Mouse (Mus musculus): Measurements from ENCODE around the gene Espl1. TPM values are rescaled to one million over a fixed set of nuclear protein-coding genes. Genes with fewer than 3 reads are reported as not detected.

Espl1 gene
- total RNA-seq, 2 experiments from 2014 or later = 1.1 to 1.5 TPM

- intact Hi-C loops (cut with DNase I) = no loop called here
- no peak overlapping the region for H3K4me3 ChIP-seq
- no peak for TF ChIP-seq CTCF (IDR thresholded peaks at IDR 0.05)
- no peak for DNase-seq (ENCODE audit: extremely low spot score in 1 of 2, low spot score in 2 of 2)
- H3K27ac ChIP-seq = no peak overlapping the region
Observed at GRCm38 (mm10) chr15:102362648-102363047, 66.6 kb downstream of the Espl1 start.

DNA sequence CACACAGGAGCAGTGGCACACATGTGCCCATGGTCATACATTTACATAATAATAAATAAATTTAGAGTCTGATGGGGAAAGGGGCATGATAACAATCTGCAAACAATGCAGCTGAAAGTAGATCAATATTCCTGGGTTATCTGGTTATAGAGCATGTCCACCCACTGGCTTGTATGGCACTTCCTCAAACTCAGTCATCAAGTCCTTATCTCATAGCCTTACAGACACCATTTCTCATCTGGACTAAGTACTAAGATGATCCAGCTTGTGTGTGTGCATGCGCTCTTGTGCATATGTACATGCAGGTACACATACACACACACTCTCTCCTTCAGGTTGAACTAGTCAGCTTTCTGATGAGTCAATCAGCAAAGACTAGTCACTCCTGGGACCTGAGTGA lies 68.6 kb downstream of the Espl1 start:
- TF ChIP-seq CTCF (IDR thresholded peaks at IDR 0.05) = no peak
- no peak for DNase-seq (ENCODE audit: extremely low spot score in 1 of 2, low spot score in 2 of 2)
- H3K27ac ChIP-seq = no peak overlapping the region
- intact Hi-C loops (cut with DNase I) = no loop called here
- no peak overlapping the region for H3K4me3 ChIP-seq

- no peak for TF ChIP-seq CTCF (IDR thresholded peaks at IDR 0.05)
- no peak overlapping the region for H3K4me3 ChIP-seq
- intact Hi-C loops (cut with DNase I) = no loop called here
Observed at GRCm38 (mm10) chr15:102366238-102366637, 70.2 kb downstream of the Espl1 start.

DNA sequence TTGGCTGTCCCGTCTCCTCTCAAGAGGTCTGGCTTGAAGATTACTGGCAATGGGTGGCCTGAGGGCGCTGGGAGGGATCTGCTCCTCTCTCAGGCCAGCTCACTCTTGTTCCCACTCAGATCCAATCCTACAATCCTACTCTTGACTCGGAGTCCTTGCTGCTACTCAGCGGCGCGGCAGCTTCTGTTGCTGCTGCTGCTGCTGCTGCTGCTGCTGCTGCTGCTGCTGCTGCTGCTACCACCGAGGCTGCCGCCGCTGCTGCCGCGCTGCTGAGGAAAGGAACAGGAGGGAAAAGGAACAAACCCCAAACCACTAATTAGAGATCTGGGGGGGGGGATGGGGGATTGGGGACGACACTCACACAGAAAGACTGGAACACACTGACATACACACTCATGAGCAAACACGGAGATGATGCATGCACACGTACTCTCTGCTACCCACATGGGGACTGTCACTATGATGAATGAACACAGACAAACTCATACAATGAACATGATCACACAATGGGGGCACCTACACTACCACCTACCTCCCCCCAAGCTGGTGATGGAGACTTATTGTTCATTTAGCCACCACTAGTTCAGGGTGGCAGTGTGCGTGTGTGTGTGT lies 70.8 kb downstream of the Espl1 start, which contains the start of gene Sp7:
Sp7 (minus strand) TSS at position 450 of the 612 bp plus-strand sequence.
- TF ChIP-seq CTCF (IDR thresholded peaks at IDR 0.05) = no peak
- intact Hi-C loops (cut with DNase I) = no loop called here
- Histone ChIP-seq H3K4me3 (no peak within 1 kb of the TSS), H3K27ac (no peak within 1 kb of the TSS)
- no peak for DNase-seq (ENCODE audit: extremely low spot score in 1 of 2, low spot score in 2 of 2)

More at GRCm38 (mm10) chr15:102366238-102366637, 70.2 kb downstream of the Espl1 start:
- H3K27ac ChIP-seq = no peak overlapping the region
- no peak for DNase-seq (ENCODE audit: extremely low spot score in 1 of 2, low spot score in 2 of 2)

DNA sequence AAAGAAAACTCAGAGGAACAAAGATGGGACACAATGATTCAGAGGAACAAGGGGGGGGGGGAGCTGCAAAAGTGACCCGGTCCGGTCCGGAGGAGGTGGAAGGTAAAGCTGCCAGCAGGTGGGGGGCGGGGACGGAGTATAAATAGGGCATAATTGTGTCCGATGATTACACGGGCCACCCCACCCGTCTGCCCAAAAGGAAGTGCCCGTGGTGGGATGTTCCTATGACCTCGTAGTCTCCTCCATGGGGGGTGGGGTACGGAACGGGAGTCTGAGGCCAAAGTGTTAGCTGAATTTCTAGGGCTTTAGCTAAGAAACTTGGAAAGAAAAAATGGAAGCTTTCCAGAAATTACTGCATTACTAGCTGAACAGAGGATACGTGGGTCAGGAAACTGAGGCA lies 73.9 kb downstream of the Espl1 start:
- no peak for DNase-seq (ENCODE audit: extremely low spot score in 1 of 2, low spot score in 2 of 2)
- Histone ChIP-seq H3K4me3 (no peak overlapping the region), H3K27ac (no peak overlapping the region)
- no peak for TF ChIP-seq CTCF (IDR thresholded peaks at IDR 0.05)
- intact Hi-C loops (cut with DNase I) = no loop called here

- TF ChIP-seq CTCF (IDR thresholded peaks at IDR 0.05) = no peak
- no peak overlapping the region for H3K27ac ChIP-seq
- intact Hi-C loops (cut with DNase I) = no loop called here
- DNase-seq (ENCODE audit: extremely low spot score in 1 of 2, low spot score in 2 of 2) = no peak
- no peak overlapping the region for H3K4me3 ChIP-seq
Observed at GRCm38 (mm10) chr15:102370727-102371126, 74.7 kb downstream of the Espl1 start.

Other genes with a start within 250 kb of the Espl1 start
- 100 to 1,000 TPM; 163 to 167 TPM for gene Eif4b, start 222.5 kb upstream of the Espl1 start, total RNA-seq (2021)
- gene Tns2, start 195.9 kb upstream of the Espl1 start, total RNA-seq (2021) = 10 to 100 TPM; 16.4 to 22.8 TPM
- gene Spryd3, start 160.0 kb upstream of the Espl1 start, total RNA-seq (2021) = 100 to 1,000 TPM; 152 TPM
- 10 to 100 TPM; 57.4 to 64.8 TPM for gene Igfbp6, start 151.9 kb upstream of the Espl1 start, total RNA-seq (2021)
- under 1 TPM in 1 of 2 experiments, not detected in 1; 0.26 TPM for gene Soat2, start 145.7 kb upstream of the Espl1 start, total RNA-seq (2021)
- gene Zfp740, start 93.0 kb upstream of the Espl1 start, total RNA-seq (2021) = 10 to 100 TPM; 69.6 to 72.4 TPM
- 10 to 100 TPM; 28.5 to 30.4 TPM for gene Csad, start 91.5 kb upstream of the Espl1 start, total RNA-seq (2021)
- 1 to 10 TPM in 1 of 2 experiments, under 1 TPM in 1; 0.86 to 1.3 TPM for gene Itgb7, start 64.3 kb upstream of the Espl1 start, total RNA-seq (2021)
- gene Rarg, start 38.7 kb upstream of the Espl1 start, total RNA-seq (2021) = 10 to 100 TPM; 13.8 to 17.1 TPM
- not detected for gene Gm9918, start 25.7 kb upstream of the Espl1 start, total RNA-seq (2021)
- gene Mfsd5, start 16.8 kb upstream of the Espl1 start, total RNA-seq (2021) = 10 to 100 TPM; 40.6 to 42.8 TPM
- 100 to 1,000 TPM; 408 to 428 TPM for gene Pfdn5, start 29.9 kb downstream of the Espl1 start, total RNA-seq (2021)
- 10 to 100 TPM; 65.1 to 67.9 TPM for gene Myg1, start 35.4 kb downstream of the Espl1 start, total RNA-seq (2021)
- gene Aaas, start 54.5 kb downstream of the Espl1 start, total RNA-seq (2021) = 10 to 100 TPM; 14.3 to 18.9 TPM
- gene Sp7, start 70.9 kb downstream of the Espl1 start, total RNA-seq (2021) = under 1 TPM; 0.27 to 0.61 TPM
- 10 to 100 TPM; 26.8 to 27.2 TPM for gene Sp1, start 109.9 kb downstream of the Espl1 start, total RNA-seq (2021)
- gene Amhr2, start 149.1 kb downstream of the Espl1 start, total RNA-seq (2021) = 1 to 10 TPM in 1 of 2 experiments, under 1 TPM in 1; 0.98 to 3.2 TPM
- gene Prr13, start 162.8 kb downstream of the Espl1 start, total RNA-seq (2021) = 10 to 100 TPM; 46.1 to 47.6 TPM
- gene Pcbp2, start 174.3 kb downstream of the Espl1 start, total RNA-seq (2021) = 100 to 1,000 TPM; 497 to 500 TPM
- not detected for gene Gm10337, start 207.5 kb downstream of the Espl1 start, total RNA-seq (2021)
- gene Map3k12, start 220.8 kb downstream of the Espl1 start, total RNA-seq (2021) = 10 to 100 TPM; 96.5 to 96.8 TPM
- 10 to 100 TPM; 32.4 to 36.2 TPM for gene Tarbp2, start 221.9 kb downstream of the Espl1 start, total RNA-seq (2021)
- gene Npff, start 228.7 kb downstream of the Espl1 start, total RNA-seq (2021) = 1 to 10 TPM; 2.4 to 2.6 TPM

All from left cerebral cortex, adult 2 months (tissue).